Mouse (Mus musculus): ENCODE results near the gene Il2ra. TPM values are rescaled to one million over a fixed set of nuclear protein-coding genes. Genes with fewer than 3 reads are reported as not detected.
"Not testable (repeated sequence)": the region's sequence is repeated elsewhere in the genome, so short reads cannot be mapped to it uniquely, and the experiment has no call there.

Il2ra gene
- polyA plus RNA-seq (2012; rRNA removed) = 0.11 and 0.33 TPM in 2 replicates

DNA sequence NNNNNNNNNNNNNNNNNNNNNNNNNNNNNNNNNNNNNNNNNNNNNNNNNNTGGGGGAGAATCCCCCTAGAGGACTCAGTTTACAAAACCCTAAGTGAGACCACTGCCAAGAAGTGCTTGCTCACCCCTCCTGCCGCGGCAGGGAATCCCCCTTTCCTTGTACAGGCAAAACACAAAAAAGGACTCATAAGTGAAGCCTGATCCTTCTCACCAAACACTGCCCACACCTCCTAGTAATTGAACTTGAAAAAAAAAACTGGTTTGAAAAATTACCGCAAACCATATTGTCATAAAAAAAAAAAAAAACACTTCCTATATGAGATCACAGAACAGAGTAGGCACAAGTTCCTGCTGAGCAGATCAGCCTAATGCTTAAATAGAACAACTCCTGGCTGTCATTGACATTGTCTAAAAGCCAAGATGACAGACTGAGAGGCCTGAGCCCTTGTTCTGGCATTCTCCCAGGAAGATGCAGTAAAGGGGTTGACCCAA is at the start of gene Il2ra:
Gene Il2ra, plus strand, starts transcription at position 357 of the 491 bp plus-strand sequence.
- whole genome bisulfite sequencing = 63% methylated on average over 3 of the region's 3 CpGs
- Histone ChIP-seq H3K4me3 (ENCODE audit: low read depth, low read length) (no peak within 1 kb of the TSS), H3K27me3 (ENCODE audit: control insufficient read depth, insufficient read depth, low read length) (no peaks in the 10 kb centered on the region), H3K36me3 (ENCODE audit: control insufficient read depth, insufficient read depth, low read length) (no peaks in the 10 kb centered on the region), H3K27ac (ENCODE audit: insufficient read depth, low read depth, low read length) (no peak within 1 kb of the TSS), H3K4me1 (ENCODE audit: control insufficient read depth, insufficient read depth, insufficient read length, low read length) (peaks cover 5% of the 10 kb centered on the region; the same call in 1 of the 2 replicates)
- TF ChIP-seq CTCF (IDR thresholded peaks at IDR 0.05; ENCODE audit: extremely low read depth, insufficient read length, insufficient replicate concordance, low read depth, low read length) = no peak
- TF ChIP-seq POLR2A (IDR thresholded peaks at IDR 0.05; ENCODE audit: low read depth, low read length) = no peak

DNA sequence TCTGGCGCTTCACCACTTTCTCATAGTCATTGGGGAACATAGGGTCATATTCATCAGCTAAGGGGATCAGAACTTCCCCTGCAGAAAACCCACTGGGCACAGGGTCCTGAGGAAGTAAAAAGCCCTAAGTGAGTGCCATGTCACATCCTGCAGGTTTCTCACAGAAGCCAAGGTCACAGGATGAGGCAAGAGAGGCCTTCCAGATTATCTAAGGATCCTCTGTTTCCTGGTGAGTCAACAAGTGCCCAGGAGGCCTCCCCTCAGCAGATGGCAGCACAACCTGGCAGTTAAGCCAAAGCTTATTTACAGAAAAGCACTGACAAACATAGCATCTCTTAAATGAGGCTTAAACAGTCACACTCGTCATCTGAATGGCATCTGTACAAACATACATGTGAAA is 45.9 kb upstream of the Il2ra start:
- WGBS = 66% methylated on average over 2 of the region's 2 CpGs
- no peaks in the 10 kb centered on the region for H3K4me1 ChIP-seq (ENCODE audit: control insufficient read depth, insufficient read depth, insufficient read length, low read length)
- no peak for TF ChIP-seq CTCF (IDR thresholded peaks at IDR 0.05; ENCODE audit: extremely low read depth, insufficient read length, insufficient replicate concordance, low read depth, low read length)
- no peak for TF ChIP-seq POLR2A (IDR thresholded peaks at IDR 0.05; ENCODE audit: low read depth, low read length)
- no peak overlapping the region for H3K4me3 ChIP-seq (ENCODE audit: low read depth, low read length)
- peaks cover 48% of the 10 kb centered on the region for H3K36me3 ChIP-seq (ENCODE audit: control insufficient read depth, insufficient read depth, low read length)
- no peak overlapping the region for H3K27ac ChIP-seq (ENCODE audit: insufficient read depth, low read depth, low read length)
- no peaks in the 10 kb centered on the region for H3K27me3 ChIP-seq (ENCODE audit: control insufficient read depth, insufficient read depth, low read length)

DNA sequence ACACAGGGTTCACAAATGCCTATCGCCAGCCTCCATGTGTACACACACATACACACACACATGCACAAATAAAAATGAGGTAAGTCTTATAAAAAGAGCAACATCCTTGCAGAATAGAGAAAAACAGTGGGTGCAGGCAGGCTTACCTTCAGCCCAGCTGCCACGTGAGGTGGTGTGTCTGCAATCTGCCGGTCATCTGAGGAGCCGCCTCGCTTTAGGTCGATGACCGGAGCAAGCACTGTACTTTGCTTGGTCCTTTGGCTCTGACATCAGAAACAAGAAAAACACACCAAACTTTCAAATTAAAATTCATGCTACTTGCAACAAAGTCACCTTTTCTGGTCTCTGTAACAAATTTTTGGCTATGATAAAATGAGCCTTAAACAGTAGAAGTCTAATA is 44.7 kb upstream of the Il2ra start:
- H3K36me3 ChIP-seq (ENCODE audit: control insufficient read depth, insufficient read depth, low read length) = peaks cover 37% of the 10 kb centered on the region
- 96% methylated on average over 7 of the region's 7 CpGs for WGBS
- H3K27ac ChIP-seq (ENCODE audit: insufficient read depth, low read depth, low read length) = no peak overlapping the region
- H3K4me3 ChIP-seq (ENCODE audit: low read depth, low read length) = no peak overlapping the region
- H3K27me3 ChIP-seq (ENCODE audit: control insufficient read depth, insufficient read depth, low read length) = no peaks in the 10 kb centered on the region
- TF ChIP-seq CTCF (IDR thresholded peaks at IDR 0.05; ENCODE audit: extremely low read depth, insufficient read length, insufficient replicate concordance, low read depth, low read length) (no peak), POLR2A (IDR thresholded peaks at IDR 0.05; ENCODE audit: low read depth, low read length) (no peak)
- H3K4me1 ChIP-seq (ENCODE audit: control insufficient read depth, insufficient read depth, insufficient read length, low read length) = peaks cover 4% of the 10 kb centered on the region; the same call in 1 of the 2 replicates

DNA sequence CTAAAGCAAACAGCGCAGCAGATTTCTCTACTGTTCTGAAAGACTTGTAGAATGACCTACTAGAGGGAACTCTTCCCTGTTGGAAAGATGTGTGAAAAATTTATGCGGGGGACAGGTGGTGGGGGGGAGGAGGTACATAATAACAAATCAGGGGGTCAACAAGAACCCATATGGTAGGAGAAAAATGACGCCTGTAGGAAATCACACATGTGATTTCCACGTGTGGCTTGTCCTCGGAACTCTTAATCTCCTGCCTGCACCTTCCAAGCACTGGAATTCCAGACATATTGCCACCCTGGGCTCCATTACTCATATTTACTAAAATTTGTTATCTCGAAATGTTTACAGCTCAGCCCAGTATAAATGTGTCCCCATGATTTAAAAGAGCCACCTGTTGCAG is 40.8 kb upstream of the Il2ra start:
- Histone ChIP-seq H3K27ac (ENCODE audit: insufficient read depth, low read depth, low read length) (no peak overlapping the region), H3K4me3 (ENCODE audit: low read depth, low read length) (no peak overlapping the region), H3K4me1 (ENCODE audit: control insufficient read depth, insufficient read depth, insufficient read length, low read length) (peaks cover 4% of the 10 kb centered on the region; the same call in 1 of the 2 replicates), H3K27me3 (ENCODE audit: control insufficient read depth, insufficient read depth, low read length) (no peaks in the 10 kb centered on the region), H3K36me3 (ENCODE audit: control insufficient read depth, insufficient read depth, low read length) (peaks cover 15% of the 10 kb centered on the region)
- 52% methylated on average over 6 of the region's 6 CpGs for WGBS
- TF ChIP-seq CTCF (IDR thresholded peaks at IDR 0.05; ENCODE audit: extremely low read depth, insufficient read length, insufficient replicate concordance, low read depth, low read length) = no peak
- TF ChIP-seq POLR2A (IDR thresholded peaks at IDR 0.05; ENCODE audit: low read depth, low read length) = no peak

DNA sequence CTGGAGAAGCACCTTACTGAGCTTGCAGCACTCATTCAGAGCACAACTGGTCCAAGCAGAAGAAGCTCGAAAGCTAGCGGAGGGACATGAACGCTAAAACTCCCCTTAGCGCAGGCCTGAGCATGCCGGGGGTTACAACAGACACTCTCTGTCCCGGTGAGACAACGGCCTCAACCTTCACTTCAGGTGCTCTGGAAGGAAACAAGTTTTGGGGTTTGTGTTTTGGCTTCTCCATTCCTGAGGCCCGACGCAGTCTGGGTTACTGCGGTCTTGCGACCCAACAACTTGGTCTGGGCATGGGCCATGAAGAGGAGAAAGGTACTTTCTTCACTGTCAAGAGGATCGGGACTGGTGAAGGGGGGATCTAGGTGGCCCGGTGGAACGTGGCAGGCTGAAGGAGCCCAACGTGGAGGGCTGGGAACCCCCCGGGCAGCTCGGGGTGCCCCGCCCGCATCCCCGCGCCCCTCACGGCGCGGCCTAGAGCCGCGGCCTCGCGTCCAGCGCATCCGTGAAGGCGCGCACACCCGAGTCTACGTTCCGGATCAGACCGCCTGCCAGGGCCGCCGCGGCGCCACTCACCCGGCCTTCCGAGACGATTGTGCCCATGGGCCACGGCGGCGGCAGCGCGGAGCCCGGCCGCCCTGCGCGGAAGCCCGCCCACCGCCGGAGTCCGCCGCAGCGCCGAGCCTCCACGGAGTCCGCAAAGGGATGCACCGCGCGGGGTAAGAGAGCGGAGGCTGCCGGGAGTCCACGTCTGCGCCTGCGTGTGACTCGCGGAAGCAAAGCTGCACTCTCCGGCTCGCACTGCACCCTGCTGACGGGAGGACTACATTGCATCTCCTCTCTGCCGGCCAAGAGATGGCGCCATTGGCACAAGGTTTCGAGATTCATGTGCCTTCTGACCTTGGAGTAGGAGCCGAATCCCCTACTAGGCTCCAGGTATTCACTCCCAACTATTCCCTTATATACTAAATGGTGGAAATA is 39.8 kb upstream of the Il2ra start:
- Histone ChIP-seq H3K4me1 (ENCODE audit: control insufficient read depth, insufficient read depth, insufficient read length, low read length) (peaks cover 4% of the 10 kb centered on the region; the same call in 1 of the 2 replicates), H3K4me3 (ENCODE audit: low read depth, low read length) (peak overlapping the region; percentile 87), H3K36me3 (ENCODE audit: control insufficient read depth, insufficient read depth, low read length) (peaks cover 9% of the 10 kb centered on the region), H3K27me3 (ENCODE audit: control insufficient read depth, insufficient read depth, low read length) (no peaks in the 10 kb centered on the region), H3K27ac (ENCODE audit: insufficient read depth, low read depth, low read length) (0 out of 2 replicates have a peak overlapping the region, but pooled peaks have one; percentile 26)
- under 1% methylated on average over 78 of the region's 78 CpGs for whole genome bisulfite sequencing
- TF ChIP-seq CTCF (IDR thresholded peaks at IDR 0.05; ENCODE audit: extremely low read depth, insufficient read length, insufficient replicate concordance, low read depth, low read length) = peak; percentile 100
- peak; percentile 81 for TF ChIP-seq POLR2A (IDR thresholded peaks at IDR 0.05; ENCODE audit: low read depth, low read length)

DNA sequence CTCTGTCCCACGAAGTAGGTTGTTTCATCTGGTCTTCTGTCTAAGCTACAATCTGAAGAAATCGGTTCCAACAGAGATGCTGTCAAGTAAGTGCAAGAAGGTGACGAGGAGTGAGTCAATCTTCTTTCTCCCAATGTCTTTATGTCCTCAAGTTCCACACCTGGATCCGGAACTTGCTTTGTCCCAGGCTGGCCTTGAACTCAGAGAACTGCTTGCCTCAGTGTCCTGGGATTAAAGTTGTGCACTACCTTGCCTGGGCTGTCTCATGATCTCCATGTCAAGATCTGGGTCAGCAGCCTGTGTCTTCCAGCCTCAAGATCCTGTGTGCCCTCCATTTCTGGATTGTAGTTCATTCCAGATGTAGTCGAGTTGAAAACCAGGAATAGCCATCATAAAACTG is 38.6 kb upstream of the Il2ra start, which contains the start of gene Rbm17:
Gene Rbm17, minus strand, starts transcription at position 101 of the 400 bp plus-strand sequence.
- 89% methylated on average over 5 of the region's 5 CpGs for WGBS
- H3K4me1 ChIP-seq (ENCODE audit: control insufficient read depth, insufficient read depth, insufficient read length, low read length) = peaks cover 4% of the 10 kb centered on the region; the same call in 1 of the 2 replicates
- no peaks in the 10 kb centered on the region for H3K27me3 ChIP-seq (ENCODE audit: control insufficient read depth, insufficient read depth, low read length)
- 0 out of 2 replicates have a peak within 1 kb of the TSS, but pooled peaks have one; percentile 26 for H3K27ac ChIP-seq (ENCODE audit: insufficient read depth, low read depth, low read length)
- H3K36me3 ChIP-seq (ENCODE audit: control insufficient read depth, insufficient read depth, low read length) = peaks cover 5% of the 10 kb centered on the region
- TF ChIP-seq POLR2A (IDR thresholded peaks at IDR 0.05; ENCODE audit: low read depth, low read length) (no peak), CTCF (IDR thresholded peaks at IDR 0.05; ENCODE audit: extremely low read depth, insufficient read length, insufficient replicate concordance, low read depth, low read length) (no peak)
- peak within 1 kb of the TSS; percentile 87 for H3K4me3 ChIP-seq (ENCODE audit: low read depth, low read length)

DNA sequence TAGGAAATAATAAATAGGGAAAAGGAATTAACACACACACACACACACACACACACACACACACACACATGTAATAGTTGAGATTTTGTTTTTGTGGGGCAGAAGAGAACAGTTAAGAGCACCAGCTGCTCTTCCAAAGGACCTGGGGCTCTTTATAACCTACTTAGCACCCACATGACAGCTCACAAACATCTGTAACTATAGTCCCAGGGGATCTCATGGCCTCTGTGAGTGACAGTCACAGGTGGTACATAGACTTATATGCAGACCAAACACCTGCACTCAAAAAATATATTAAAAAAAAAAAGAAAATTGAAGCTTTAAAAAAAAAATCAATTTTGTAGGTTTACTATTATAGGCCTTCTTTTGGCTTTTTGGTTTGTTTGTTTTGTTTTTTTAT is 37.7 kb upstream of the Il2ra start:
- H3K27me3 ChIP-seq (ENCODE audit: control insufficient read depth, insufficient read depth, low read length) = no peaks in the 10 kb centered on the region
- no peak overlapping the region for H3K27ac ChIP-seq (ENCODE audit: insufficient read depth, low read depth, low read length)
- TF ChIP-seq CTCF (IDR thresholded peaks at IDR 0.05; ENCODE audit: extremely low read depth, insufficient read length, insufficient replicate concordance, low read depth, low read length) = no peak
- TF ChIP-seq POLR2A (IDR thresholded peaks at IDR 0.05; ENCODE audit: low read depth, low read length) = no peak
- no peak overlapping the region for H3K4me3 ChIP-seq (ENCODE audit: low read depth, low read length)
- peaks cover 4% of the 10 kb centered on the region; the same call in 1 of the 2 replicates for H3K4me1 ChIP-seq (ENCODE audit: control insufficient read depth, insufficient read depth, insufficient read length, low read length)
- H3K36me3 ChIP-seq (ENCODE audit: control insufficient read depth, insufficient read depth, low read length) = peaks cover 5% of the 10 kb centered on the region

DNA sequence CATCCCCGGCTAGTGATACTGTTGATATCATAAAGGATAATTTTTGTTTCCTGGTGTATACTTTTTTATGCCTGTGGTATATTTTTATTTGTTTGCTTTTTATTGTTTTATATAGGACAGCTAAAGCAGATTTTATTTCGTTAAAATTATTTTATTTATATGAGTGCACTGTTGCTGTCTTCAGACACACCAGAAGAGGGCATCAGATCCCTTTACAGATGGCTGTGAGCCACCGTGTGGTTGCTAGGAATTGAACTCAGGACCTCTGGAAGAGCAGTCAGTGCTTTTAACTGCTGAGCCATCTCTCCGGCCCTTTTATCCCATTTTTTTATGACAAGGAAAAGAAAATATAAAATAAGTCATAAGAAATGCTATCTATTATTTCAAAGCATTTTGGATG is 35.9 kb upstream of the Il2ra start:
- not testable (repeated sequence) for H3K36me3 ChIP-seq (ENCODE audit: control insufficient read depth, insufficient read depth, low read length); H3K4me3 ChIP-seq (ENCODE audit: low read depth, low read length); H3K27me3 ChIP-seq (ENCODE audit: control insufficient read depth, insufficient read depth, low read length); H3K27ac ChIP-seq (ENCODE audit: insufficient read depth, low read depth, low read length); H3K4me1 ChIP-seq (ENCODE audit: control insufficient read depth, insufficient read depth, insufficient read length, low read length)
- 77% methylated on average over 4 of the region's 4 CpGs for WGBS

DNA sequence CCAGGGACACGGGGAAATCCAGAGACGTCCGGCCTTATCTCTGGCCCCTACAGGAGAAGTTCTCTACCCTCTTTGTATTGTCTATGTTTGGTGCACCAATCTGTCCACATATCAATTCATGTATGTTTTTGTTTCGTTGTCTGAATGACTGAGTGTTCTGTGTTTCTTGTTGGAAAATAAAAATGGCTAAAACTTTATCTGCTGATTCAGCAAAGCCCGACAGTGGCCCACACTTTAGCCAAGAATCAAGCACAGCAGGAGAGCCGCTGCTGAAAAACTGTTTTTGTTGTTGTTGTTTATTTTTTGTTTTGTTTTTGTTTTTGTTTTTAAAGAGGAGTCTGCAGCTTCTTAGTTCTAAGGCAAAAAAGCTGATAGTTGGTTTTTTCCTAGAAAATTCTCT is 29.7 kb upstream of the Il2ra start:
- H3K27me3 ChIP-seq (ENCODE audit: control insufficient read depth, insufficient read depth, low read length); H3K4me1 ChIP-seq (ENCODE audit: control insufficient read depth, insufficient read depth, insufficient read length, low read length); H3K4me3 ChIP-seq (ENCODE audit: low read depth, low read length); H3K36me3 ChIP-seq (ENCODE audit: control insufficient read depth, insufficient read depth, low read length); H3K27ac ChIP-seq (ENCODE audit: insufficient read depth, low read depth, low read length): not testable (repeated sequence)
- 90% methylated on average over 6 of the region's 6 CpGs for WGBS
